Mouse (Mus musculus) Muller cell, postnatal 12 days (primary cell): ENCODE measurements at regions not wholly inside any gene's neighbourhood (a gene's known extent, or its start where the extent isn't known, plus 50 kb on each side); places are given as distances from the start of the nearest gene placed in this dataset.

ENCODE experiments used
- DNase-seq: peaks from one replicate; pipeline ENCODE4 v3.0.0-alpha.2; 2015; ENCODE audit errors: inconsistent ontology term

GRCm38 (mm10) chrX:12365582-12366323 lies 205.6 kb upstream of the Bcor start:
- peak; percentile 60 for DNase-seq

- DNase-seq, result no peak
Measured at GRCm38 (mm10) chrX:12366801-12367200, 206.6 kb upstream of the Bcor start.

- DNase-seq, result no peak
Measured at GRCm38 (mm10) chrX:12373670-12374069, 213.5 kb upstream of the Bcor start.

- no peak for DNase-seq
Measured at GRCm38 (mm10) chrX:12375796-12376195, 211.8 kb upstream of the Atp6ap2 start.

- DNase-seq, result no peak
Measured at GRCm38 (mm10) chrX:12376238-12376980, 211.2 kb upstream of the Atp6ap2 start.

GRCm38 (mm10) chrX:12377441-12377840 lies 210.2 kb upstream of the Atp6ap2 start:
- DNase-seq, result no peak

- DNase-seq, result no peak
Measured at GRCm38 (mm10) chrX:12392145-12392825, 195.3 kb upstream of the Atp6ap2 start.

GRCm38 (mm10) chrX:12409319-12409718 lies 178.3 kb upstream of the Atp6ap2 start:
- DNase-seq, result no peak

- no peak for DNase-seq
Measured at GRCm38 (mm10) chrX:12425566-12425965, 162.0 kb upstream of the Atp6ap2 start.

GRCm38 (mm10) chrX:12426664-12427063 lies 160.9 kb upstream of the Atp6ap2 start:
- DNase-seq, result no peak

- DNase-seq, result no peak
Measured at GRCm38 (mm10) chrX:12432289-12432688, 155.3 kb upstream of the Atp6ap2 start.

GRCm38 (mm10) chrX:12435656-12436055 lies 151.9 kb upstream of the Atp6ap2 start:
- DNase-seq, result peak; percentile 62

GRCm38 (mm10) chrX:12436106-12436505 lies 151.5 kb upstream of the Atp6ap2 start:
- no peak for DNase-seq

- no peak for DNase-seq
Measured at GRCm38 (mm10) chrX:12439447-12439846, 148.2 kb upstream of the Atp6ap2 start.

- no peak for DNase-seq
Measured at GRCm38 (mm10) chrX:12443794-12444193, 143.8 kb upstream of the Atp6ap2 start.

GRCm38 (mm10) chrX:12445093-12445492 lies 142.5 kb upstream of the Atp6ap2 start:
- DNase-seq, result no peak

GRCm38 (mm10) chrX:12447962-12448361 lies 139.6 kb upstream of the Atp6ap2 start:
- DNase-seq, result no peak

- DNase-seq, result no peak
Measured at GRCm38 (mm10) chrX:12449688-12450087, 137.9 kb upstream of the Atp6ap2 start.

GRCm38 (mm10) chrX:12452979-12453769 lies 134.4 kb upstream of the Atp6ap2 start:
- no peak for DNase-seq

GRCm38 (mm10) chrX:12461657-12462056 lies 125.9 kb upstream of the Atp6ap2 start:
- no peak for DNase-seq

GRCm38 (mm10) chrX:12462936-12463647 lies 124.5 kb upstream of the Atp6ap2 start:
- DNase-seq, result peak; percentile 32
